Mouse (Mus musculus) monocyte, adult 5-6 weeks (primary cell): ENCODE measurements around the gene Snx10. TPM values are rescaled to one million over a fixed set of nuclear protein-coding genes. Genes with fewer than 3 reads are reported as not detected.
A peak's percentile ranks its signal among the peaks of the same experiment; 100 is the strongest.

Experiments
- ATAC-seq: fragments of 153-309, 156-312 bp; replicated peaks from 2 replicates; pipeline ENCODE4 v1.8.0; 2017; ENCODE audit warnings: mild to moderate bottlenecking; ENCODE audit not compliant: low TSS enrichment, insufficient number of reproducible peaks, severe bottlenecking, poor library complexity, low FRiP score
- total RNA-seq: library from RNA; stranded (forward); fragments of 200-1000, 200-491, 200-594 nt; gene quantifications from 3 replicates; pipeline ENCODE4 v1.2.3, GENCODE M21; 2017

Gene Snx10
- total RNA-seq, 1 experiment from 2014 or later, result 97.3 TPM

- peak; percentile 52 for ATAC-seq
These were observed 88.8 kb downstream of the Snx10 start for GRCm38 (mm10) chr6:51612371-51613051.

GRCm38 (mm10) chr6:51613661-51614060 lies 90.0 kb downstream of the Snx10 start:
- no peak for ATAC-seq

- ATAC-seq, result no peak
These were observed 103.1 kb downstream of the Snx10 start for GRCm38 (mm10) chr6:51626843-51627242.

- ATAC-seq, result no peak
These were observed 106.0 kb downstream of the Snx10 start for GRCm38 (mm10) chr6:51629671-51630070.

GRCm38 (mm10) chr6:51630184-51630583 lies 106.5 kb downstream of the Snx10 start:
- ATAC-seq, result no peak

GRCm38 (mm10) chr6:51632928-51633662 lies 109.4 kb downstream of the Snx10 start:
- no peak for ATAC-seq

GRCm38 (mm10) chr6:51633663-51634362 lies 110.1 kb downstream of the Snx10 start:
- no peak for ATAC-seq

GRCm38 (mm10) chr6:51636019-51636568 lies 112.4 kb downstream of the Snx10 start:
- peak; percentile 77 for ATAC-seq

Other genes with a start within 250 kb of the Snx10 start
- 0.10 to 0.68 TPM in 2 of 3 replicates, not detected in the other for gene Nfe2l3, start 91.2 kb upstream of the Snx10 start, total RNA-seq
- 1,501 to 2,313 TPM (median 1,630 TPM) in 3 replicates for gene Hnrnpa2b1, start 54.0 kb upstream of the Snx10 start, total RNA-seq
- gene Cbx3, start 53.5 kb upstream of the Snx10 start, total RNA-seq, result 92.1 to 154 TPM (median 139 TPM) in 3 replicates